Comparison of ENCODE assay signal across 12 mouse cellular contexts in genomic region chr2:156627917-156628316, GRCm38 (mm10).
"Had no signal": no experiment of that assay in that cellular context is flagged by ENCODE, and none has a peak within 500 bp of the region (broad histone marks: within the 10 kb centered on the region; RNA-seq: fewer than 3 reads in every experiment).

No protein-coding gene starts in this region.

- H3K27me3 ChIP-seq: liver, embryonic 15.5 days; midbrain, embryonic 13.5 days; stomach, embryonic 15.5 days had no signal

- H3K4me1 ChIP-seq: limb, embryonic 10.5 days; liver, embryonic 15.5 days; midbrain, embryonic 13.5 days; stomach, embryonic 15.5 days had no signal

- H3K27ac ChIP-seq: limb, embryonic 10.5 days; liver, embryonic 15.5 days; midbrain, embryonic 13.5 days; stomach, embryonic 15.5 days had no signal

- H3K4me3 ChIP-seq: limb, embryonic 10.5 days; liver, embryonic 15.5 days; midbrain, embryonic 13.5 days; stomach, embryonic 15.5 days had no signal

- DNase-seq: kidney, adult 8-10 months; kidney, postnatal 25 days; lung, adult 2 months; lung, postnatal 36 days; thymus, postnatal 36 days had no signal

- ATAC-seq: intestine, postnatal 0 days; lung, postnatal 0 days; midbrain, embryonic 13.5 days had no signal

- H3K9ac ChIP-seq: liver, embryonic 15.5 days; midbrain, embryonic 13.5 days; stomach, embryonic 15.5 days had no signal

- H3K4me2 ChIP-seq: liver, embryonic 11.5 days; liver, embryonic 15.5 days; midbrain, embryonic 13.5 days; stomach, embryonic 15.5 days had no signal

- H3K9me3 ChIP-seq: limb, embryonic 10.5 days; liver, embryonic 15.5 days; stomach, embryonic 15.5 days had no signal

- H3K36me3 ChIP-seq: limb, embryonic 10.5 days; liver, embryonic 15.5 days; midbrain, embryonic 13.5 days; stomach, embryonic 15.5 days had no signal
